Mouse (Mus musculus) v-Abl transformed pro-B cells (cell line): Measurements from ENCODE around the gene Vps33a.
"Not testable (repeated sequence)": the region's sequence is repeated elsewhere in the genome, so short reads cannot be mapped to it uniquely, and the experiment has no call there.

Source experiments
- in situ Hi-C, 2 experiments: fragments of 400-800 bp; cut with MboI; formaldehyde crosslinking; loops; one replicate each; pipeline ENCODE4 v1.15.1; 2025; ENCODE audit not compliant: unreplicated experiment in 2 of 2

The Vps33a gene

DNA sequence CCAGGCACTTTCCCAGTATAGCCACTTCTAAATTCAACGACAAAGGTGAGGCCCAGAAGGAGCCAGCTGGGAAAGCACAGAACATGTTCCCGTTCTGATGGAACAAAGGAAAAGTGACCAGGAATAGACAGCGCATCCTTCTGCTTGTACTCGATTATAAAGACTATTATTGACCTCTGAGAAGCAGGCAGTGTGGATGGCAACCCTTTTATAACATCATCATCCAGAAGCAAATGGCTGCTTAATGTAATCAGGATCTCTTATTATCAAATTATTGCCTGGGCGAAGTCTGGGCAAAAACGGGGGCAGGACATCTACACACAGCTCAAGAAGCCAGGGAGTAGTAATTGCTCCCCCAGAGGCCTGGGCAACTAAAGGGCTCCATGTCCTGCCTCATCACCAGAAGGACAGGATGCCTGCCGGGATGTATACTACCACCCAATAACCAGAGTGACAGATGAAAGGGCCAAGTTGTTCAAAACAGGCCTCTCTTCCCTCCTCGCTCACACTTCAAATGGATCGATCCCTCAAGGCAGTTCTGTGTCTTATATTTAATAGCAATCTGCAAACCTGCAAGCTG is 46.8 kb downstream of the Vps33a start:
- in situ Hi-C loops: no loop called here

- in situ Hi-C loops: no loop called here
Measured at GRCm38 (mm10) chr5:123525281-123525680, 47.6 kb downstream of the Vps33a start, which contains the start of gene Gm49027. Gene Gm49027 (minus strand): TSS chr5:123525488.

DNA sequence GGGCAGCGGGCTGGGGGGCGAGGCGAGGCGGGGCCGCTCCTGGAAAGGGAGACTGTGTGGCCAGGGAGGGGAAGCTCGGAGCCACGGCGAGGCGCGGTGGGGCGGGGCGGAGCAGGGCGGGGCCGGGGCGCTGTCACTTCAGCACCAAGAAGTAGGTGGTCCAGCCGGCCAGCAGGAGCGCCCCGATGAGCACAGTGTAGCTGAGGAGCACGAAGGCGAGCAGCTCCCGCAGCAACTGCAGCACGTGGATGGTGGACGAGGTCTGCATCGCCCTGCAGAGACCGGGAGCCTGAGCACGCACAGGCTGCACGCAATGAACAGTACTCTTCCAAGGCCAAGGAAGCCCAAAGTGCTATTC is 48.5 kb downstream of the Vps33a start:
- in situ Hi-C loops: no loop called here

DNA sequence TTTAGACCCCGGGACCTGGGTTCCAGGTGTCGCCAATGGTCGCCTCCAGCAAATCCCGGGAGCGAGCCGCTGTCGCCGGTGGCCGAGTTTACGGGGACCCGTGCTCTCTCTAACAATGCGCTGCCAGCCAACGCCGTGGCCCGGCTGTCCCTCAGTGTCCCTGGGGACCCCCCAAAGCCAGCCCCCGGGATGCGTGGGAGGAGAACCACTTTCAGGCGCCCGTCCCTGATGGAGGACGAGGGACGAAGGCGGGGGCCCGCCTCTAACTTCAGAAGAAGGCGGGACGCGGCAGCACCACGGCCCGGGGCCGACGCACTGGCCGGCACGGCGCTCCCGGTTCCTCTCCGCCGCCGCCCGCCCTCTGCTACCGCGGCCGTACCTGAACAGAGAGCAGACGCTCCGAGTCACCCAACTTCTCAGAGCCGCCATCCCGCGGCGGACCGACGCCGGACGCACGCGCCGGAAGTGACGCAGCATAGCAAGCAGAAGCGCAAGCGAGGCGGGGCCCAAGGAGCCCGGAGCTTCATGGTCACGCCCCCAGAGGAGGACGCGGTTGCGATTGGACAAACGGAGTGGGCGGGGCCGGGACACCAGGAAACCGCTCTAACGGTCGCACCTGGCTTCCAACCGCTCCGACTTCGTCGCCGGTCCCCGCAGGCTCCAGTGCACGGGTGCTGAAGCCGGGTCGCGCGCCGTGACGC is 49.0 kb downstream of the Vps33a start, which contains the start of gene Diablo:
Diablo (minus strand) TSS at position 485 of the 701 bp plus-strand sequence.
- in situ Hi-C loops: no loop called here

GRCm38 (mm10) chr5:123522166-123522565 is 50.7 kb downstream of the Vps33a start:
- in situ Hi-C loops: no loop called here

- in situ Hi-C loops: no loop called here
Measured at GRCm38 (mm10) chr5:123521621-123522020, 51.2 kb downstream of the Vps33a start.

DNA sequence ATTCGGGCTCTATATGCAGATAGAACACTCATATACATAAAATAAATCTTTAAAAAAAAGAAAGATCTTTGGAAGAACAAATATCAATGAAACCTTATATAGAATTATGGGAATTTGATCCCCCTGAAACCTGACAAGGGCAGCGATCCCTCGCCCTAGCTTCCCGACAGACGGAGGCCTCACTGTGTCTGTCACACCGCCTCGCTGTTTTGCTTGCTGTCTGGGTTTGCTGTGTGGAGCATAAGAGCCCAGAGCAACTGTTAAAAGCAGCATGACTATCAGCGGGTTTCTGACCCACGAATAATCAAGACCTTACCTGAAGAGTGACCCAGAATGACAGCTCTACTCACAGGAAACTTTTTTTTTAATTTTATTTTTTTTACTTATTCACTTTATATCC is 52.2 kb downstream of the Vps33a start:
- in situ Hi-C loops: no loop called here

- in situ Hi-C loops: no loop called here
Measured at GRCm38 (mm10) chr5:123514871-123515270, 58.0 kb downstream of the Vps33a start.

- in situ Hi-C loops: no loop called here
Measured at GRCm38 (mm10) chr5:123512102-123512501, 60.7 kb downstream of the Vps33a start.

DNA sequence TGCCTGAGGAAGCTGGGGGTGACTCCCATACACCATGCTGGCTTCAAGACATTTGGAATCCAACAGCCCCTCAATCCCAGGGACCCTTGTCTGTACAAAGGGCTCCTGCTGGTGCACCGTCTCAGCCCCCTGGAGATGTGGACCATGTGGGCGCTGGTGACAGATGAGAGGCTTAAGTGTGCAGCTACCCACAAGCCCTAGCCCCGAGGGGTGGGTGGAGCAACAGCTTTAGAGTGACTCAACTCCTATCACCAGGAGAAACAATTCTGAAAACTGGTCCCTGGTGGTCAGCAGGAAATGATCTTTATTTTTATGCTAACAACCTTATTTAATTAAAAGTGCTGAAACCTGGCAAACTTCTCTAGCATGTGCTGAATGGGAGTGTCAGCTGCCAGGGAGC is 61.4 kb downstream of the Vps33a start:
- in situ Hi-C loops: not testable (repeated sequence)

- in situ Hi-C loops: no loop called here
Measured at GRCm38 (mm10) chr5:123510160-123510559, 62.7 kb downstream of the Vps33a start, which contains the start of gene B3gnt4. Gene B3gnt4 (plus strand): TSS chr5:123510460.

- in situ Hi-C loops: no loop called here
Measured at GRCm38 (mm10) chr5:123508921-123509320, 63.9 kb downstream of the Vps33a start.

DNA sequence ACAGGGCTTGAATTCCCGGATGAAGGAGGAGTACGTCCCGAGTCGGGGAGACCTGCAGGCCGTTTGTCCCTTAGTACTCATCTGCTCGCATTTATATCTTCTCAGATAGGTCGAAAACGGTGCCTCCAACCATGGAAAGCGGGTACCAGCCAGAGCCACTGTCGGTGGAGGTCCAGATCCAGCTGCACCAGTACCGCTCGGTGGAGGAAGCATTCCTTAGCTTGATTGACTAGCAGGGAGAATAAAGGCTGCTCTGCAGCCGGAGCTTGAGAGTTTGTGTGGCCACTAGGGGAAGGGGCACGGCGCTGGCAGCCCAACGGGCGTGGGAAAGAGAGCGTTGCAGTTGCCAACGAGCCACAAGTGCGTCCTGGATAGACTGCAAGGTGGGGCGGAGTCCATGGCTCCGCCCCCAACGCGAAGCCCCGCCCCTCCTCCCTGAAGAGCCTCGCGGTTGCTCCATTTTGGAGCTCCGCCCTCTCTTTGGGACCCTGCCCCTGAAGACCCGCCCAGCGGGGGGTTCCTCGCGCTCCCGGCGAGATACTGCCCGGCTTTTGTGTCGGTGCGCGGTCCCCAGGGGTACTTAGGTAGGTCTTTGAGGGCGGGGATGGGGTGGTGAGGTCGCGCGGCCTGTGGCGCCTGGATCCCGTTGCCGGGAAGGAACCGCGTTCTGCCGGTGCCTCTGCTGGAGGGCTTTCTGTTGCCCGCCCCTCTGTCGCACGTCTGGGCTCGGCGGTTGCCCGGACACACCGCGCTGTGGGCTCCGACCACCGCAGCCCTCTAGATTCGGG is 64.7 kb downstream of the Vps33a start:
- in situ Hi-C loops: no loop called here

- in situ Hi-C loops: no loop called here
Measured at GRCm38 (mm10) chr5:123501973-123502372, 70.9 kb downstream of the Vps33a start.

DNA sequence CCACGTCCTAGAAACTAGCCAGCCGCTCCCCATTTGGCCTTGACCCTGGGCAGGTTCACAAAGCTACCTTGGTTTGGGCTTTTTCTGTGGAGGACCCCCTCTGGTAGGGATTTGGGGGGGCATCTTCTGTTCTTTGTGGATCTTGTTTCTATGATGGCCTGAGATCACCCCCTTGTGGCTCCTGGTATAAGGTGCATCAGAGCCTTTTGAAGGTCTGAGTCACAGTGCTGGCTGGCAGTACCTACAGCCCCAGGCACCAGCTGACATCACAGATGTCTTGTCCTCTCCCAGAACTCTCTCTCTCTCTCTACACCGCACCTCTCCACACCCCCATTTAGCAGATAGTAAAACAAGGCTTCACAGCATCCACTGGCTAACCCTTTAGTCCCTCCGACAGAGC is 73.1 kb downstream of the Vps33a start:
- in situ Hi-C loops: loop anchor here (5.0 kb wide), 1 partner anchor 57 kb away; no protein-coding TSS in a partner anchor

DNA sequence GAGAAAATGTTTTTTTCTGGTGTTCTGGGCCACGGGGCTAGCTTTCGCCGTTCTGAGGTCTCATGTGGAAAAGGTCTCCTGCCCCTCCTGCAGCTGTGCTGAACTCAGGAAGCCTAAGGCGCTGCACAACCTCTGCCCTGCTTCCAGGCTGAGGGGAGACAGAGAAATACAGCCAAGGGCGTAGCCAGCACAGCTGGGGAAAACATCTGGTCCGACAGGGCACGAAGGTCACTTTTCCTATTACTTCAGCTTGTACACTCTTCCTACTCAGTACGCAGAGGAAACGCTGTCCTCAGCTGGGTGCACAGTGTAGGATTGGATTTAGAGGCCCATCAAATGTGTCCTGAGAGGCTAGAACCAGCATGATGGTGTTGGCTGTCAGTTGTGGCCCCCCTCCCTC is 82.9 kb downstream of the Vps33a start:
- in situ Hi-C loops: no loop called here

GRCm38 (mm10) chr5:123489112-123489785 is 83.6 kb downstream of the Vps33a start, which contains the start of the genes Lrrc43 and Il31:
Gene Lrrc43 (plus strand): TSS chr5:123489305.
Gene Il31 (minus strand): TSS chr5:123489489.
- in situ Hi-C loops: no loop called here

DNA sequence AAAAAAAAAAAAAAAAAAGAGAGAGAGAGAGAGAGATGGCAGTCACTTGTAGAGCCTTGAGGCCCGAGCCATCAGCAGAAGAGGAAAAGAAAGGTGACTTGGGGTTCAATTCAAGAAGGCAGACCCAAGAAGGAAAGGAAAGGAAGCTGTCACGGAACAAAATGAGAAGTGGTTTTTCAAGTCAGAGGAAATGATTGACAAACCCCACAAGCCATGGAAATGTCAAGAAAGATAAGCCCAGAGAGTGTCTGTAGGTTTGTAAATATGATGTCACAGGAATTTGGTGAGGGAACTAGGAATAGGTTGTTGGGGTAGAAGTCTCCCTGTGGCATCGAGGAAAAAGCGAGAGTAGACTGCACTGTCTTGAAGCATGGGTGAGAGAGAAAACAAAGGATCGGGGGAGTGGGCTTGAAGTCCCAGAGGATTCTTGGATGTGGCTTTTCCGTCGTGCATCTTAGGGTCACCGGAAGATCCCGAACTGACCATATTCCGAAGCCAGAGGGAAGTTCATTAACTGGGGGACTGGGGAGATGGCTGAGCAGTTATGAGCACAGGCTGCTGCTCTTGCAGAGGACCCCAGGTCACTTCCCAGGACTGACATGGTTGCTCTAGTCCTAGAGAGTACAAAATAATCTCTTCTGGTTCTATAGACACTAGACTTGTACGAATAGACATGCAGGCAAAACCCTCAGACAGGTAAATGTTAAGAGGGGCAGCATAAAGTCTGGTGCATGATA is 85.0 kb downstream of the Vps33a start:
- in situ Hi-C loops: no loop called here
